Mouse (Mus musculus): ENCODE results near the gene Alkbh4. TPM values are rescaled to one million over a fixed set of nuclear protein-coding genes. Genes with fewer than 3 reads are reported as not detected.
"Not testable (repeated sequence)": the region's sequence is repeated elsewhere in the genome, so short reads cannot be mapped to it uniquely, and the experiment has no call there.

Gene Alkbh4
- polyA plus RNA-seq, 1 experiment from 2014 or later = 26.3 TPM

DNA sequence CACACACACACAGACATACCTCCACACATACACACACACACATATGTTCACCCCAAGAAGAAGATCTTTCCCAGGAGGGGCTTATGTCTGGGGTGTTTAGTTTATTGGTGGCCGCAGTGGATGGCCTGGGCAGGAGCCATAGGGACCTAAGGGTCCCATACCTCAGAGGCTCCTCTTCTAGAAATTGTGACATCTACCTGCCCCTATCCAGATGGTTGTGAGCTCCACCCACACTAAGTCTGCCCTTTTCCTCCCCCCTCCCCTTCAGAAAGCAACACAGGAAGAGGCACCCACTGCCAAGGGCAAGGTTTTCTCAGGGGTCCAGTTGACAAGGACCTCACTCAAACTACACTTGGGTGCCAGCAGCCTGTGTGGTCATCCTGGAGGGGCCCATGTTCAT lies 11.0 kb downstream of the Alkbh4 start:
- Histone ChIP-seq H3K4me1 (no peaks in the 10 kb centered on the region), H3K27ac (replicated peaks) (no peak overlapping the region), H3K36me3 (replicated peaks) (peaks cover 9% of the 10 kb centered on the region), H3K27me3 (replicated peaks; ENCODE audit: low read depth, poor library complexity, severe bottlenecking) (no peaks in the 10 kb centered on the region), H3K9me3 (peaks cover 7% of the 10 kb centered on the region; the same call in 1 of the 2 replicates), H3K4me3 (no peak overlapping the region)
- WGBS = 97% methylated on average over 1 of the region's 1 CpGs
- no peak for DNase-seq (ENCODE audit: low spot score)

DNA sequence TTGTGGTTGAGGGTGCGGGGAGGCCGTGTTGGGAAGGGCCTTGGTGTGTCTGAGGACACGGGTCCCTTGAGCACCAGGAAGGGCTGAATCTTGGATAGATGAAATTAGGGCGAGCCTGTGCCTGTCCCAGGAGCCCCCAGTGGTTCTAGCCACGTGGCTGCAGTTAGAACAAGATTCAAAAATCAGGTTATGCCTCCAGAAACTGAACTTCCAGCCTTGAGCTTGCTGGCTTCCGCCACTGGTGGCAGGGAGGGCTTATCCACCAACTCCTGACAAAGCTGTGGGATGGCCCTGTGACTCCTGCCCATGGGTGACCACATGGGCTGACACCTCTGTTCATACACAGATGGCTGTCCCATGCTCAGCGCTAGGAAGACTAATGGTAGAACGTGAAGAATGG lies 11.8 kb downstream of the Alkbh4 start:
- Histone ChIP-seq H3K4me3 (no peak overlapping the region), H3K36me3 (replicated peaks) (peaks cover 1% of the 10 kb centered on the region; the same call in 1 of the 2 replicates), H3K27me3 (replicated peaks; ENCODE audit: low read depth, poor library complexity, severe bottlenecking) (no peaks in the 10 kb centered on the region), H3K9me3 (peaks cover 4% of the 10 kb centered on the region; the same call in 1 of the 2 replicates), H3K27ac (replicated peaks) (no peak overlapping the region), H3K4me1 (no peaks in the 10 kb centered on the region)
- WGBS = 73% methylated on average over 8 of the region's 8 CpGs
- DNase-seq (ENCODE audit: low spot score) = no peak

DNA sequence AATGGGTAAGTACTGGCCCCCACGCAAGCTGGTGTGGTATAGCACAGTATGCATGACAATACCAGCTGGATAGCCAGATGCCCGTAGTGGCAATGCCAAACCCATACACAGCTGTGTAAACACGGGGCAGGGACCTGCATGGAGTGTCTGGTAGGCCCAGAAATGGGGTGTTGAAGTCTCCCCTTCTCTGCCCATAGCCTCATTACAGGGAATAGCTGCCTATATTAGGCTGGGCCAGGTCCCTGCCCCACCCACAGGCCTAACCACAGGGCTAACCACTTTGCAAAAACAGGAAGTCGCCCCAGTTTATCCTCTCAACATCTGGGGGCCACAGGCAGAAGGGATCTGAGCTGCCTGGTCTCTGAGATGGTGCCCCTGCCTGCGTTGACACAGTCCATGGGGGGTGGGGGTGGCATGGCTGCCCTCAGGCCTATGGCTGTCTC lies 13.2 kb downstream of the Alkbh4 start:
- H3K27me3 ChIP-seq (replicated peaks; ENCODE audit: low read depth, poor library complexity, severe bottlenecking); H3K4me1 ChIP-seq; H3K4me3 ChIP-seq; DNase-seq (ENCODE audit: low spot score); H3K36me3 ChIP-seq (replicated peaks); H3K27ac ChIP-seq (replicated peaks); H3K9me3 ChIP-seq: not testable (repeated sequence)
- WGBS = 73% methylated on average over 5 of the region's 5 CpGs

DNA sequence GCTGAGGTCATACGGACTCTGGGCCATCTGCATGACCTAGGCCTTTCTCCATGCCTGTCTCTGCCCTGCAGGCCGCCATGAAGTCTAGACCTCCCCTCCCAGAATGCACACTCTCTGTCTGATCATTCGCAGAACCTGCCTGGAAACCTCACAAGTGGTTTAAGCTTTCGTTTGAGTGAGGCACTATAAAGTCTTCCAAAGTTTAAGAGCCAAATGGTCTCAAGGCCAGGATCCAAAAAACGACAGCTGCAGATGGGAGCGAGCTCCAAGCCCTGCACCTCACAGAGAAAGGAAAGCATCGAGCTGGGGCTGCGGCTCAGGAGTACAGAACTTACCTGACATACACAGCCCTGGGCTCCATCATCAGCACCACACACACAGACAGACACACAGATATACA lies 16.4 kb downstream of the Alkbh4 start:
- Histone ChIP-seq H3K4me3 (no peak overlapping the region), H3K36me3 (replicated peaks) (no peaks in the 10 kb centered on the region), H3K4me1 (no peaks in the 10 kb centered on the region), H3K27me3 (replicated peaks; ENCODE audit: low read depth, poor library complexity, severe bottlenecking) (no peaks in the 10 kb centered on the region), H3K27ac (replicated peaks) (no peak overlapping the region), H3K9me3 (no peaks in the 10 kb centered on the region)
- no peak for DNase-seq (ENCODE audit: low spot score)
- 83% methylated on average over 8 of the region's 8 CpGs for WGBS

DNA sequence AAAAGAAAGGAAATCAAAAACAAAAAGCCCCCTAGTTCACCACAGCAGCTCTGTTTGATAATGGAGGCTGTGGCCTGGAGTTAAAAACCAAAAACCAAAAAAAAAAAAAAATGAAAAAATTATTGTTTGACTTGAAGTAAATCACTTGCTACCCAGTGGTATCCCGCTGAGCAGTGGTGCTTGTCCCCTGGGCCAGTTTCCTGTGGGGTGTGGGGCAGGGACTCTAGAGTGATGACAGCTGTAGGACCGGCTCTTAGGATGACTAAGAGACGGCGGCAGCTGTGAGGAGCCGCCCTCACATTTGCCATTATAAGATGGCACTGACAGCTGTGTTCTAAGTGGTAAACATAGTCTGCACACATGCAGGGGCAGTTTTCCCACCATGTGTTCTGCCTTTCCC lies 19.5 kb downstream of the Alkbh4 start:
- Histone ChIP-seq H3K9me3 (no peaks in the 10 kb centered on the region), H3K4me3 (no peak overlapping the region), H3K36me3 (replicated peaks) (0 out of 2 replicates have a peak, but pooled peaks cover 3% of the 10 kb centered on the region), H3K27ac (replicated peaks) (no peak overlapping the region), H3K4me1 (no peaks in the 10 kb centered on the region), H3K27me3 (replicated peaks; ENCODE audit: low read depth, poor library complexity, severe bottlenecking) (no peaks in the 10 kb centered on the region)
- WGBS = 87% methylated on average over 5 of the region's 5 CpGs
- DNase-seq (ENCODE audit: low spot score) = no peak

DNA sequence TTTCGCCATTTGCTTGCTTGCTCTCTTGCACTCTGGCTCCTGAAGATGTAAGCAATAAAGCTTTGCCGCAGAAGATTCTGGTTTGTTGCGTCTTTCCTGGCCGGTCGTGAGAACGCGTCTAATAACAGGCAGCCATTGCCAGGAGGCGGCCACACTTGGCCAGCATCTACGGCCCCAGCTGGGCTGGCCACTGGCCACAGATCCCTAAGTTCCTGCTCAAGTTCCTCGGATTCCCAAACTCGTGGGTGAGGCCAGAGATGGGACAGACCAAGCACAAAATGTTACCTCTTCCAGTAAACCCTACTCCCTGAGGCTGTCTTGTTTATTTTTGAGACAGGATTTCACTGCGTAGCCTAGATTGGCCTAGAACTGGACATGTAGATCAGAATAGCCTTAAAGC lies 24.1 kb downstream of the Alkbh4 start:
- 93% methylated on average over 11 of the region's 12 CpGs for WGBS
- not testable (repeated sequence) for H3K36me3 ChIP-seq (replicated peaks); H3K27me3 ChIP-seq (replicated peaks; ENCODE audit: low read depth, poor library complexity, severe bottlenecking); H3K9me3 ChIP-seq; DNase-seq (ENCODE audit: low spot score); H3K4me1 ChIP-seq; H3K4me3 ChIP-seq; H3K27ac ChIP-seq (replicated peaks)

DNA sequence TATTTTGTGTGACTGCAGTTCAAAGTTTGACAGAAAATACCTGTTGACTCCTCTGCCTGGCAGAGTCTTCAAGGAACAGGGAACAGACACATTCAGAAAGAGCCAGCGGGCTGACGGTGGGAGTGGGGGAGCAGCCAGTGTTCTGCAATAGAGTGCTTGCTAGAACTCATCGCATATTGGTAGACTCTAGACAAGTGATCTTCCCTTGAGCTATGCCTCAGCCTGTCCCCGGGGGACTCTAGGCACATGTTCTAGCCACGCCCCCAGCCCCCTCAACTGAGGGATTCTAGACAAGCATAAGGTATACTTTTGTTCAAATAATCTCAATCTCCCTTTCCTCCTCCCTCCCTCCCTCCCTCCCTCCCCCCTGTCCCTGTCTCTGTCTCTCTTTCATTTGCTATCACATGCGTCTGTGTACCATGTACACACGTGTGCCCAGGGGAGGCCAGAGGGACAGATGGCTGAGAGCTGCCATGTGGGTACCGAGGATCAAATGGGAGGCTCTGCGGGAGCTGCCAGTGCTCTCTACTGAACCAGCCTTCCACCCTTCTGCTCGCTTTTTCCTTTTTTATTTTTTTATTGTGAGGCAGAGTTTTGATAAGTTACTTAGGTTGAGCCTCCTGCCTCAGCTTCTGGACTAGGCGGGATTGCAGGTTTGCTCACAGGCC lies 28.0 kb downstream of the Alkbh4 start:
- Histone ChIP-seq H3K4me1 (no peaks in the 10 kb centered on the region), H3K27ac (replicated peaks) (no peak overlapping the region), H3K27me3 (replicated peaks; ENCODE audit: low read depth, poor library complexity, severe bottlenecking) (no peaks in the 10 kb centered on the region), H3K9me3 (peaks cover 6% of the 10 kb centered on the region; the same call in 1 of the 2 replicates), H3K36me3 (replicated peaks) (peaks cover 21% of the 10 kb centered on the region; the same call in 1 of the 2 replicates), H3K4me3 (no peak overlapping the region)
- DNase-seq (ENCODE audit: low spot score) = no peak
- 85% methylated on average over 11 of the region's 11 CpGs for WGBS

DNA sequence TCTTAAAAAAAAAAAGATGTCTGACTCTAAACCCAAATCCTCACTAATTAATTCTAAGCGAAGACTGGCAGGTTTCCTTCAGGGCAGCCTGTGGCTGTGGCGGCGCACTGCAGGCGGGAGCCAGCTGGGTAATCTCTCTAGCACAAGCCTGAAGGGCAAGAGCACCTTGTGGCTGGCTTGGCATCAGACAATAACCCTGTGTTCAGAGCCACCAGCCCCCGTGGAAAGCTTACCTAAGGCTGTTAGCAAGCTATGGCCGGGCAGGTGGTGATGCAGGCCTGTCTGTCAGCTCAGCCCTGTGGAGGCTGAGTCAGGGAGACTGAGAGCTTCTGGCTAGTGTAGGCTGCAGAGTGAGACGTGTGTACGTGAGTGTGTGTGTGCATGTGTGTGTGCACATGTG lies 29.3 kb downstream of the Alkbh4 start:
- H3K27me3 ChIP-seq (replicated peaks; ENCODE audit: low read depth, poor library complexity, severe bottlenecking) = no peaks in the 10 kb centered on the region
- H3K27ac ChIP-seq (replicated peaks) = no peak overlapping the region
- WGBS = 77% methylated on average over 8 of the region's 8 CpGs
- no peak for DNase-seq (ENCODE audit: low spot score)
- peaks cover 6% of the 10 kb centered on the region; the same call in 1 of the 2 replicates for H3K9me3 ChIP-seq
- H3K36me3 ChIP-seq (replicated peaks) = peaks cover 20% of the 10 kb centered on the region; the same call in 1 of the 2 replicates
- H3K4me3 ChIP-seq = no peak overlapping the region
- H3K4me1 ChIP-seq = peaks cover 8% of the 10 kb centered on the region

DNA sequence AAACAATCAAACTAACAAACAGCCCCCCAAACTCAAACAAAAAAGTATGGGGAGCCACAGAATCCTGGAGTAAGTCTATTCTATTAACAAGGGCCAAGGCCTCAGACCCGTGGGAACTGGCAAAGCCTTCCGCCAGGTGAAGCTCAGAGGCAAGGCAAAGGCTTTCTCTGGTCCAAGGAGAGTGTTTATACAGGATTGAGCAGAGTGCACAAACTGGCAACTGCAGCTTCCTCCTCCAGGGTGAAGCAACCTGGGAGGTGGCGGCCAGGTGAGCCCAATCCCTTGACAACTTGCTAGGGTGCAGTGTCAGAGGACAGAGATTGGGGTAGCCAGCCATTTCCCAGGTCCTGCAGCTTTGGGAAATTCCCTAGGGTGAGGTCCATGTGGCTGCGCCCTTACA lies 31.4 kb downstream of the Alkbh4 start:
- Histone ChIP-seq H3K27me3 (replicated peaks; ENCODE audit: low read depth, poor library complexity, severe bottlenecking) (peaks cover 7% of the 10 kb centered on the region; the same call in 1 of the 2 replicates), H3K9me3 (peaks cover 6% of the 10 kb centered on the region; the same call in 1 of the 2 replicates), H3K4me1 (peaks cover 21% of the 10 kb centered on the region), H3K36me3 (replicated peaks) (peaks cover 14% of the 10 kb centered on the region; the same call in 1 of the 2 replicates), H3K4me3 (no peak overlapping the region), H3K27ac (replicated peaks) (no peak overlapping the region)
- no peak for DNase-seq (ENCODE audit: low spot score)
- 91% methylated on average over 4 of the region's 4 CpGs for WGBS

DNA sequence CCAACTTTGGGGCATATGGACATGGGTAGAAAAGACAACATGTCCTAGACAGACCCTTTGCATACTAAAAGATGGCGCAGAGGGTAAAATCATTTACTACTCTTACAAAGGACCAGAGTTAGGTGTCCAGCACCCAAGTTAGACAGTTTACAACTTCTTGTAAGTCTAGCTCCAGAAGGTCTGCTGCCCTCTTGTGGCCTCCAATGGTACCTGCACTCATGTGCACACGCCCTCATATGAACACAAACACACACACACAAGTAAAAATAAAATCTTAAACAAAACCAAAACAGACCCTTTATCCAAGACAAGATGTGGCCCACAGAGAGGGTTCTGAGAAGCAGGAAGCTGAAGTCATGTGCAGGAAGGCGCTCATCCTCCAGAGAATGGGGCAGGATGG lies 32.1 kb downstream of the Alkbh4 start:
- DNase-seq (ENCODE audit: low spot score) = no peak
- H3K9me3 ChIP-seq = peaks cover 6% of the 10 kb centered on the region; the same call in 1 of the 2 replicates

DNA sequence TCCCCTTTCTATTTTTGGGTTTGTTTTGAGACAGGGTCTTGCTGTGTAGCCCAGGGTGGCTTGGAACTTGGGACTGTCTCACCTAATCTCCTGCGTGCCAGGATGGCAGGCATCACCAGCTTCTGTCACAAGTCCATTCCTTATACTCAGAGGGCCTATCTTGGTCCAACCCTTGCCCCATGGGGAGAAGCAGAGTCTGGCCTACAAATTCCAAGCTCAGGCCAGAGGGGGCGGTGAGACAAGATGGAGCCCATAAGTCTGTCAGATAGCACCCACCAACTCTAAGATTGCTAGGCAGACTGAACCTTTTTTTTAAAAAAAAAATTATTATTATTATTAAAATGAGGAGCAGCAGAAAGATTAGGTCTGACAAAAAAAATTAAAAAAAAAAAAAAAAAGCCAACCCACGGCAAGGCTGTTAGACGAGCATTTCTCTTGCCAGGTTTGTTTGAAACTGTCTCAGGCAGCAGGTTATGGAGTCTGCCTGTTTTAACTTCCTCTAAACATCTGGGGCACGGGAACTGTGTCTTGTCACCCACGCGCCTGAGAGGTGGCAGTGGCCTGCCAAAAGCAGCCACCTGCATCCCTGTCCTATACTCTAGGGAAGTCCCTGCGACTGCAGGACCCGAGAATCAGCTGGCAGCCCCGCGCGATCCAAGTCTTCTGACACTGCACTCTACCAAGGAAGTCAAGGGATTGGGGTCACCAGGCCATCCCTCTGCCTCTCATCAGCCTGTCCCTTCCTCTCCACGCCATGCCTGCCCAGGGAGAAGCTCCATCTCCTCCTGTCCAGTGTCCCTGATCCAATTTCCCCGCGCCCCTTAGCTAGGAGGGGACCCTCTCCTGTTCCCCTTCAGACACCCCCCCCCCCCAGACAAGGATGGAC lies 33.9 kb downstream of the Alkbh4 start:
- 13% methylated on average over 15 of the region's 15 CpGs for WGBS
- peaks cover 6% of the 10 kb centered on the region; the same call in 1 of the 2 replicates for H3K9me3 ChIP-seq

More for the DNA sequence above, 32.1 kb downstream of the Alkbh4 start:
- Histone ChIP-seq H3K27ac (replicated peaks) (no peak overlapping the region), H3K27me3 (replicated peaks; ENCODE audit: low read depth, poor library complexity, severe bottlenecking) (peaks cover 7% of the 10 kb centered on the region; the same call in 1 of the 2 replicates), H3K4me1 (peaks cover 21% of the 10 kb centered on the region), H3K4me3 (no peak overlapping the region), H3K36me3 (replicated peaks) (peaks cover 14% of the 10 kb centered on the region; the same call in 1 of the 2 replicates)
- WGBS = 93% methylated on average over 3 of the region's 3 CpGs

DNA sequence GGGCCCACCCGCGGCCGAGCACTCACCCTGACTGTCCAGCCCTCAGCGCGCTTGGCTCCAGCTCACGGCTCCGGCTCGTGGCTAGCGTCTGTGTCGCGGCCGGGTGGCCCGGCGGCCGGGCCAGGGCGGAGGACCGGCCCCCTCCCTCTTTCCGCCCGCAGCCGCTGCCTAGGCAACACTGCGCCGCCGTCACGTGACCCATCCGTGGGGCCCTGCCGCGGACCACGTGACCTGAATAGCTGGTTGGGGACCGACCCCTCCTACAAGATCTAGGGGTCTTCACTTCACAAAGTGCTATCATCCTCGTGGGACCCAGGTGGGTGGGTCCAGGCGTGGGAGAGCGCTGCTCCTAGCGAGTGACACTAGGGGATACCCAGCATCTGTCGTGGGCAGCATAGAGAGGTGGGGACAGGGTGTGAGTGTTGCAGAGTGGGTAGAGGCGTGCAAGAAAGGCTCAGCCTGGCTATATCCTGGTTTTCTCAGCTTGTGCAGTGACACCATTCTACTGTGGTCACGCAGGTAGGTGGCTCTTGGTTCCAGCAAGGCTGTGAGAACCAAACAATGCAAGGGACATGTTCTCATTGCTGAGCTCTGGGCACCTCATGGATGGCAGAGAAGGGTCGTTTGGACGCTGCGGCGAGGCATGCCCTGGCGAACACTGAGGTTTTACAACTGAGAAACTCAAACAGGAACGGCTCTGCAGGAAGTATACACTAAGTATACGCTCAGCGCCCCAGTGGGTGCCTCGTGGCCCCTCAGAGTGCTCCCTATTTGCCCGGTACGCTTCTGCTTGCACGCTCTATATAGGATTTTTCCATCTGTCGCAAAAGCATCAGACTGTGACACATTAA lies 34.8 kb downstream of the Alkbh4 start, which contains the start of gene Orai2:
TSS of gene Orai2 (minus strand) at position 202 of the 851 bp plus-strand sequence.
- peak; percentile 91 for DNase-seq (ENCODE audit: low spot score)
- H3K27ac ChIP-seq (replicated peaks) = peak within 1 kb of the TSS; percentile 75

More for the DNA sequence above, 33.9 kb downstream of the Alkbh4 start:
- Histone ChIP-seq H3K27me3 (replicated peaks; ENCODE audit: low read depth, poor library complexity, severe bottlenecking) (peaks cover 7% of the 10 kb centered on the region; the same call in 1 of the 2 replicates), H3K4me1 (peaks cover 21% of the 10 kb centered on the region), H3K4me3 (peak overlapping the region; percentile 64), H3K27ac (replicated peaks) (peak overlapping the region; percentile 75), H3K36me3 (replicated peaks) (peaks cover 14% of the 10 kb centered on the region; the same call in 1 of the 2 replicates)
- DNase-seq (ENCODE audit: low spot score) = no peak

More for the DNA sequence above, 34.8 kb downstream of the Alkbh4 start, which contains the start of gene Orai2:
- Histone ChIP-seq H3K27me3 (replicated peaks; ENCODE audit: low read depth, poor library complexity, severe bottlenecking) (peaks cover 7% of the 10 kb centered on the region; the same call in 1 of the 2 replicates), H3K4me1 (peaks cover 21% of the 10 kb centered on the region), H3K36me3 (replicated peaks) (peaks cover 14% of the 10 kb centered on the region; the same call in 1 of the 2 replicates), H3K9me3 (peaks cover 6% of the 10 kb centered on the region; the same call in 1 of the 2 replicates), H3K4me3 (peak within 1 kb of the TSS; percentile 64)
- 7% methylated on average over 49 of the region's 49 CpGs for WGBS

Measured in embryonic facial prominence, embryonic 10.5 days (tissue).